Mouse (Mus musculus) spleen, postnatal 14 days (tissue): Measurements from ENCODE around the gene Commd7.

Experiments
- DNase-seq, 2 experiments: peaks; one replicate each; pipeline ENCODE4 v3.0.0; 2021 to 2022; ENCODE audit warnings: low spot score in 2 of 2

Commd7 gene

GRCm38 (mm10) chr2:153622449-153622848 lies 10.1 kb downstream of the Commd7 start:
- no peak for DNase-seq

DNA sequence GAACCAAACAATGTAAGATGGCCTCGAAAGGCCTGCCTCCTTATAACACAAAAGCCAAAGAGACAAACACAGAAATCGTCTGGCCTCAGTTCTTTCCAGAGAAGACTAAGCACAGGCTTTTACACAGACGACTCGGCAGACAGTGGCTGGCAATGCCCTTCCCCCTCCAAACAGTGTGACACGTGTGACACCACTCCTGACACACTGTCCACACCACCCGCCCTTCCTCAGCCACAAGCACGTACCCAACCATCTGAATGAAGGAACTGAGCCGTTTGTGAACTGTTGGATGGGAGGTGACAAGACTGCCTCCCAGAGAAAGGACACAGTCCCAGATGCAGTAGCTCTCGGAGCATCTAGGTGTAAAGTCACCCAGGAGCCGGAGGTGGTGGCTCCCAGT lies 13.7 kb downstream of the Commd7 start:
- DNase-seq, result no peak

- no peak for DNase-seq
These were observed 14.1 kb downstream of the Commd7 start for GRCm38 (mm10) chr2:153618439-153618838.

- no peak for DNase-seq
These were observed 15.7 kb downstream of the Commd7 start for GRCm38 (mm10) chr2:153616893-153617292.

- DNase-seq, result no peak
These were observed 19.8 kb downstream of the Commd7 start for GRCm38 (mm10) chr2:153612594-153613281.

GRCm38 (mm10) chr2:153611743-153612142 lies 20.8 kb downstream of the Commd7 start:
- DNase-seq, result no peak

DNA sequence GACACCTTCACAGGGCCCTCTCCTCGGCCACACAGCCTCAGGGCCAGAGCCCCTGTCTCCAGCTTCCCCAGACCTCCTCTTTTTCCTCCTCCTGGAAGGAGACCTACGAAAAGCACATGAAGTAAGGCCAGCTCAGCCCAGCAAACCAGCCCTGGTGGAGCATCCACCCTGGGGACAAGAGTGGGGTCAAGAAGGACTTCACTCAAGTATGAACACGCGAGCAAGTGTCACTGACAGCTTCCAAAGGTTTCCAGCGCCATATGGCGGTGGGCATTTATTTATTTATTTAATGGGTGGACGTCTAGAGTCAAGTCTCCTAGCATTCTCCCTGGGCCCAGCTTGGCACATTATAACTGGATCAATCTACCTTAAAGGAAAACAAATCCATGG lies 21.3 kb downstream of the Commd7 start:
- no peak for DNase-seq

DNA sequence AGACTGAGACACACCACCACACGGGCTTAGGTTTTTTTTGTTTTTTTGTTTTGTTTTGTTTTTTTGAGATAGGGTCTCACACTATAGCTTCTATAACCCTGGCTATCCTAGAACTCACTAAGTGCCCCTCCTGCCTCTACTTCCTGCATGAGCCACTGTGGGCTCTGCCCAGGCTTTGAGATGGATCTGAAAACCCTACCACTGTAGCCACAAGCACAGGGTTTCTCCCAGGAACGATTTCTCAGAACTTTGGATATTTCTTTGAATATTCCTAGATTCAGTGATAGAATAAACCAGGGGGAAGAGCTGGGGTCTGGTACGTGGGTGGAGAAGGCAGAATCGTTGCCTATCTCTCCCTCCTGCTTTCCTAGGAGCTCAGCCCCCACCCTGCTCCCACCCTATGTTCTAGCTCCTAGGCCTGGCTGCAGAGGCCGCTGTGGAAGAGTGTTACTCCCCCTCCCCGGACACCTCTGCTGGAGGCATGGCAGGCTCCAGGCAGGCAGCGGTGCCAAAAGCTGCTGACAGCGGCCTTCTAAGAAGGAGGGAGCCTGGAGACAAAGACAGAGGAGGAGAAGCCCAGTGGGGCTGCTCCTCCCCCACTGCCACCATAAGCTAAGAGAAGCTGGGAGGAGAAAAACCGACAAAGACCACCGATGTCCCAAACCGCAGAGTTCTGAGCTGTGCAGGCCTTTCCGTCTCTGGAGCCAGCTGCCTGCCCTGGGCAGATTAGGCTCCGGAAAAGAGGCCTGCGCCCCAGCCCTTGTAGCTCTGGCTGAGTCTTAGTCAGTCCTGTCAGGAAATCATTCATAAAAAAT lies 21.9 kb downstream of the Commd7 start:
- DNase-seq, result no peak

DNA sequence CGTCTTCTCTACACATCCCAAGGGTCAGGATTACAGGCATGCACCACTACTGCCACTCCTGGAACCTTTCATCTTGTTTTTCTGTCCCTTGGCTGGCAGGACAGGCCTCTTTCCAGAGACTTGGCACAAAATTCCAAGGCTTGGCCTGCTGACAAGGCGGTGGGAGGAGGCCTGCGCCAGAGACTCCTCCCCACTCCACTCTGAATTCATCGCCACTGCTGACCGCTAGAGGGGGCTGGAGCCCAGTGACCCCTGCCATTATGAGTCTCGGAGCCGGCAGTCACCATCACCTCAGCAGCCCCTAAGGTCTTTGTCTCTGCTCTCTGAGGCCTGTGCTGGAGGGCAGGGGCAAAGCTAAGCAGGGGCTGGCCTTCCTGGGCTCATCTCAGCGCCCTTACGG lies 23.0 kb downstream of the Commd7 start:
- peak; percentile 56 to 71 for DNase-seq

DNA sequence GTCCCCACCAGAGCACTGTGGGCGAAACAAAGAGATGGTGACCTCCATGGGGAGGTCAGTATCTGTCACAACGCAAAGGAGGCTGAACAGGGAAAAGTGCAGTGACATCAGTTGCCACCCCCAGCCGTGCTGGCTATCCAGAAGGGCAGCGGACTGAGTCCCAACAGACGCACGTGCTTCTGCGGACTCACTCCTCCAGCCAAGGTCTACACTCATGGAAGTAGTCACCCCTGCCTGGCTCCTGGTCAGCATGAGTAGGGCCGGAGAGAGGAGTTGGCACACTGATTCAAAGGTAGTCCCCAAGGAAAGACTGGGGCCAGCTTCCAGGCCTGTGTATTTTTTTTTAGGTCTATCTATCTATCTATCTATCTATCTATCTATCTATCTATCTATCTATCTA lies 23.5 kb downstream of the Commd7 start:
- no peak for DNase-seq

DNA sequence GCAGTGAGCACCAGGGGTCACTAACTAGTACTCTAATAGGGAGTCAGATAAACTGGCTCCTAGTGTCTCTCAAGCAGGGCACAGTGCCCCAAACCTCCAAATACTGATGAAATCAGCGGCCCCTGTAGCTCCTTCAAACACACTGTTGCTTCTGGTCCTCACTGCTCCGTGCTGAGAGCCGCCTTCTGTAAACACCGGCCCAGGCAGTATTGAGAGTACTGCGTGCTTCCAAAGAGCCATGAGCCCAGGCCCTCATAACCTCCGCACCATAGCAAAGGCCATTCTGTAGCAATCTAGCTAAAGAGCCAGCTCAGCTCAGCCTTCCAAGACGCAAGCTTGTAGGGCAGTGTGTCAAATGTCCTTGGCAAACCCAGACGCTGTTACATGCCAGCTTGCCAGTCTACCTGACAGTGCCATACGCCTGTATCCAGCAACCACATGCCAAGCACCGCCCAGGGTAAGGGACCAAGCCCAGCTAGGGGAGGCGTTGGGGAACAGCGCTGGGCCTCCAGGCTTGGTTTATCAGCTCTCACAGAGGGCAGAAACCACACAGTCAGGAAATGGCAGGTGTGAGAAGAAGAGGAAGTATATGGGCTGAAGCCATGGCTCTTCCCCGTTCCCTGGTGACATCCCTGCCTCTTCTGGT lies 24.6 kb downstream of the Commd7 start:
- DNase-seq, result peak; percentile 35 to 49

DNA sequence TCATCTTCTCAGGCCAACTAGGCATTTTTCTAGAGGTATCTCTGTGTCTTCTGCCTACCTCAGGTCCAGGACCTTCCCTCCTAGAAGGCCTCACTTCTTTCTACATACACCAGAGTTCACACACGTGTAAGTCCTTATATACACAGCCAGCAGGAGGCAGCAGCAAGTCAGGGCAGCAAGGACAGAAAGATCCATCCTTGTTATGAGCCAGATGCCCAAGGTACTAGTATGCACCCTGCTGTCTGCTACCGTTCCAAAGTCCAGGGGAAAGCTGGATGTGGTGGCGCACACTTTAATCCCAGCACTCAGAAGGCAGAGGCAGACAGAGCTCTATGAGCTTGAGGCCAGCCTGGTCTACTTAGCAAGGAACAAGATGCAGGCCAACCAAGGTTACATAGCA lies 26.2 kb downstream of the Commd7 start:
- DNase-seq, result peak in 1 of 2 experiments; percentile 45

- DNase-seq, result no peak
These were observed 28.9 kb downstream of the Commd7 start for GRCm38 (mm10) chr2:153603724-153604123.

GRCm38 (mm10) chr2:153600667-153601648 lies 31.6 kb downstream of the Commd7 start:
- DNase-seq, result no peak

GRCm38 (mm10) chr2:153600021-153600666 lies 32.4 kb downstream of the Commd7 start:
- no peak for DNase-seq

DNA sequence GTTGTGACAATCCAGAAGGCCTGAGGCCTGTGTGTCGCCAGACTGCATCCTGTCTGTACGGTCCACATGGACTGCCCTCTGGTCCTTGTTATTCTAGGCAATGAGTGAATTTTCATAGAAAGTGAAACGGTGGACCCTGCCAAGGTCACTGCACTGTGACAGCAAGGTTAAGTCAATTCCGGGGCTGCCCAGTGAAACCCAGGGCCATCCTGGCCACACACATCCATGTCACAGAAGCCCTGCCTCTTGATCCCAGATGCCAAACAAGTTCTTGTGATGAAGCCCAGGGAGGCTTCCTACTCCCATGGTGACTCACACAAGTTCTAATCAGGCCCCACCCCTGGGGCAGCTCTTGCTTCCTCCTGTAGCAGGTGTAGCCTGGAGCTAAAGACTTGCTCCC lies 35.0 kb downstream of the Commd7 start:
- DNase-seq, result no peak

DNA sequence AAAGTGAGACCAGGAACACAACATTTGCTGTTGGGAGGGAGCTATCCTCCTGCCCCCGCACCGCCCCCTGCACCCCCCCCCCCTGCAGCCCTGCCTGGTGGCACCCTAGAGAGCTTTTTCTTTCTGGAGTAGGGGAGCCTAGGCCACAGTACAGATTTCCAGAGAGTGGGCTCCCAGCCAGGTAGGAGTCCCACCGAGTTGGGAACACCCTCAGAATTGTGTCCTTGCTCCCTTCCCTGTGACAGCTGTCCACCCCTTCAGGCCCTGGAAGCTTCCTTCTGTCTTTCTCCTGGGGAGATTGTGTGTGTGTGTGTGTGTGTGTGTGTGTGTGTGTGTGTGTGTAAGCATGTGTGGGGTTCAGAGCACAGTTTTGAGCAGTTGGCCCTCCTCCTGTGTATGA lies 35.6 kb downstream of the Commd7 start:
- no peak for DNase-seq

- DNase-seq, result no peak
These were observed 37.6 kb downstream of the Commd7 start for GRCm38 (mm10) chr2:153594998-153595397.

GRCm38 (mm10) chr2:153593186-153593585 lies 39.4 kb downstream of the Commd7 start:
- no peak for DNase-seq

DNA sequence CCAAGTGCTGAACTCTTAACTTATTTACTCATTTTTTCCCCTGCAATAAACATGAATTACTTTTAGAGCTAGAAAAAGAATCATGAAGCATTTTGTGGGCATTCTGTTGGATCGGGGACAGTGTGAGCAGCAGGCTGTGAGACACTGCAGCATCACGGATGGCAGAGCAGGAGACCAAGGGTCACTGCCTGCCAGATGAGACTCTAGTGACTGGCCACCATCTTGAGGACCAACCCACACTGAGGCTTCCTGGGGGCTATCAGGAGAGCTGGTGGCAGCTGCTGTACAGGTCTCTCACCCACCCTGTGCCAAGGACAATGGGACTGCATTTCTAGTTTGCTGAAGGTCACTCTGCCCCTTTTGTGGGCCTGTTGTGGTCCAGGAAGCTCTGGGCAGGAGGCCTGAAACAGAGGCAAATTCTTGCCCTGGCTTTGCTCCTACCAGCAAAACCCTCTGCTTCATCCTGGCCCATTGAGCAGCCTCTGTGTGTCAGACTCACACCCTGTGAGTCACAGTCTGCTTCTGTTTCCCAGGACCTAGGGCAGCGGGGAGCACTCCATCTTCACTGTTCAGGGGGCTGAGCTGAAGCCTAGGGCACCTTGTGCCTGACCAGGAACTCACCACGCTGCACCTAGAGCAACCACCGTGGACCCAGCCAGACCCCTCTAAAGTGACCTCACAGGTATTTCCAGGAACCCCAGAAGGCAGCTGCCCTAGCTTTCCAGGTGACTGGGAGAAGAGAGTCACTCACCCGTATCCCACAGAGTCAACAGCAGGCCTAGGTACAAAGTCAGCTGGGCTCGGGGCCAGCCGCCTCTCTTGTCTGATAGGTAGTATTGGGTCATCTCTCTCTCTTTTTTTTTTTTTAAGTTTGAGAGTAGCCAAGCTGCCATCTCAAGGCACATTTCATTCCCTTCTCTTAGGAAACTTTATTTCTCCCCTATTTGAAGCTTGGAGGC lies 40.2 kb downstream of the Commd7 start:
- no peak for DNase-seq
